Mouse (Mus musculus) naive thymus-derived CD4-positive, alpha-beta T cell, adult 5 months (primary cell): ENCODE measurements around the gene Aqp2. TPM values are rescaled to one million over a fixed set of nuclear protein-coding genes. Genes with fewer than 3 reads are reported as not detected.

Source experiments
- polyA plus RNA-seq: library from polyadenylated mRNA; unstranded; fragments of 100-300 nt; shearing (Covaris generic); gene quantifications from one replicate; pipeline ENCODE4 v1.2.1, GENCODE M21; 2017

The Aqp2 gene
- polyA plus RNA-seq: not detected

DNA sequence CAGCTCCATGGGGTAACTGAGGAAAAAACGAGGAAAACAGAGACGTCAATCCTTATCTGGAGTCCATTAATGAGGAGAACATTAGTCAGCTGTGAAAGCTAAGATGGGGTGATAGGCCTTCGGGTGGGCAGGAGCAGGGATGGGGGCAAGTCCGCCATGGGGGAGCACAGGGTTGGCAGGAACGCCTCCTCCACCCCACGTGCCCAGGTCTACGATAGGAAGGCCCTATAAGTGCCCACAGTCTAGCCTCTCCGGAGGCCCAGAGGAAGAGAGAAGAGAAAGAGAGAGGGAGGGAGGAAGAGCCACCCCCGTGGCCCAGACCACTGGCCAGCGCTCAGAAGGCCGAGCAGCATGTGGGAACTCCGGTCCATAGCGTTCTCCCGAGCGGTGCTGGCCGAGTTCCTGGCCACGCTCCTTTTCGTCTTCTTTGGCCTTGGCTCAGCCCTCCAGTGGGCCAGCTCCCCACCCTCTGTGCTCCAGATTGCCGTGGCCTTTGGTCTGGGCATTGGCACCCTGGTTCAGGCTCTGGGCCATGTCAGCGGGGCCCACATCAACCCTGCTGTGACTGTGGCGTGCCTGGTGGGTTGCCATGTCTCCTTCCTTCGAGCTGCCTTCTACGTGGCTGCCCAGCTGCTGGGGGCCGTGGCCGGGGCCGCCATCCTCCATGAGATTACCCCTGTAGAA lies at the start of gene Aqp2:
TSS of gene Aqp2 (plus strand) at position 254 of the 684 bp plus-strand sequence.

DNA sequence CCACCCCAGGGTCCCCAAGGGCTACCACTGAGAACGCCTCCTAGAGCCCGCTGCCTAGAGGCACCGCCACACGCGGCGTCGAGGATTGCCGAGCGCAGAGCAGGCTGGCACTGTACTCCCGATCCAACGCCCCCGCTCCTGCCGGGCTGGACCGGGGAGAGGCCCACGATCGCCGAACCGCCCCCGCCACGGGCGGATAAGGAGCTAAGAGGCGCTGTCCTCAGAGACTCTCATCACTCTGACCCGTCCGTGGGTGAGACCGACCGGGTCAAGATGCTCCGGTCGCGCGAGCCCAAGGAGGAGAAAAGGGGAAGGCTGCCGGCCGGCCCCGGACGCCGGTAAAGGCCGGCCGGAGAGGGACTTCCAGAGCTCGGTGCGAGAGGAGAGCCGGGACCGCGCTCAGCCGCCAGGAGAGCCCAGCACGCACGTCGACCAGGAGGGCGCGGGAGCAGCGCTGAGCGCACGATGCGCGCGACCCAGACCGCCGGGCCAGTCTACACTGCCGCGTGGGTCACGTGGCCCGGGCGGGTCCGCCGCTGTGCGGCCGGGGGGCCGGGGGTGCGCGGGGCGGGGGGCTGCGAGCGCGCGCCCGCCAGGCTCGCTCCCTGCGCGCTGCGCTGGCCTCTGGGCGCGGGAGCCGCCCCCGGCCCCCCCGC lies 11.7 kb downstream of the Aqp2 start, which contains the start of gene Aqp5:
TSS of gene Aqp5 (plus strand) at position 354 of the 656 bp plus-strand sequence.

DNA sequence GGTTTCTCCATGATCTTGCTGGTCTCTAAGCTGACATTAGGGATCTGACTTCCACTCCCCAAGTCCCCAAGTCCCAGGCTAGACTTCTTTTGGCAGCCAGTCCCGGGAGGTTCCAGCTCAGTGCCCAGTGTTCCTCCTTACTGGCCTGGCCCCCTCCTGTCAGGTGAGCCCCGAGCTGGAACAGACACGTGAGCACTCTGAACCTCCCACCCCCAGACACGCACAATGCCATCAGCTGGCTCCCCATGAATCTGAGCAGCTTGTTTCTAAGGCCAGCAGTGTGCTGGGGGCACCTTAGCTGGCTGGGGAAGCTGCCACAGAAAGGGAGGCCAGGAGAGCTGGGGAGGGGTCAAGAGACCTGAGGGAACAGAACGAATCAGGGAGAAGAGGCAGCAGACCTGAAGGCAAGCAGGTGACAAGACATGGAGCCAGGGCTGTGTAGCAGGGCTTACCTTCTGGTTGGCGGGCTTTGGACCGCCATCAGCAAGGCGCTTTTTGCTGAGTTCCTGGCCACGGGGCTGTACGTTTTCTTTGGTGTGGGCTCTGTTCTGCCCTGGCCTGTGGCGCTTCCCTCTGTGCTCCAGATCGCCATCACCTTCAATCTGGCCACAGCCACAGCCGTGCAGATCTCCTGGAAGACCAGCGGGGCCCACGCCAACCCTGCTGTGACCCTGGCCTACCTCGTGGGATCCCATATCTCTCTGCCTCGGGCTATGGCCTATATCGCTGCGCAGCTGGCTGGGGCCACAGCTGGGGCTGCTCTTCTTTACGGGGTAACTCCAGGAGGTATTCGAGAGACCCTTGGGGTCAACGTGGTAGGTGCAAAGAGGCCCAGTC lies 22.3 kb downstream of the Aqp2 start, which contains the start of gene Aqp6:
TSS of gene Aqp6 (plus strand) at position 415 of the 837 bp plus-strand sequence.

Other genes with a start within 250 kb of the Aqp2 start
- gene Fmnl3, start 208.6 kb upstream of the Aqp2 start, polyA plus RNA-seq: 48.1 TPM
- 123 TPM for gene Tmbim6, start 186.2 kb upstream of the Aqp2 start, polyA plus RNA-seq
- gene Nckap5l, start 121.3 kb upstream of the Aqp2 start, polyA plus RNA-seq: 27.7 TPM
- 13.2 TPM for gene Bcdin3d, start 104.3 kb upstream of the Aqp2 start, polyA plus RNA-seq
- gene Faim2, start 50.9 kb upstream of the Aqp2 start, polyA plus RNA-seq: 0.02 TPM
- gene Aqp5, start 11.7 kb downstream of the Aqp2 start, polyA plus RNA-seq: not detected
- gene Aqp6, start 22.3 kb downstream of the Aqp2 start, polyA plus RNA-seq: not detected
- 4.4 TPM for gene Racgap1, start 72.6 kb downstream of the Aqp2 start, polyA plus RNA-seq
- gene Asic1, start 91.3 kb downstream of the Aqp2 start, polyA plus RNA-seq: 0.80 TPM
- gene Smarcd1, start 123.1 kb downstream of the Aqp2 start, polyA plus RNA-seq: 36.0 TPM
- gene Gm17349, start 126.4 kb downstream of the Aqp2 start, polyA plus RNA-seq: not detected
- not detected for gene Gpd1, start 138.5 kb downstream of the Aqp2 start, polyA plus RNA-seq
- gene Cox14, start 146.6 kb downstream of the Aqp2 start, polyA plus RNA-seq: 126 TPM
- gene Cers5, start 193.8 kb downstream of the Aqp2 start, polyA plus RNA-seq: 65.3 TPM